Mouse (Mus musculus) left cerebral cortex, adult 8-10 months (tissue): Measurements from ENCODE around the gene Reps1. TPM values are rescaled to one million over a fixed set of nuclear protein-coding genes. Genes with fewer than 3 reads are reported as not detected.
"Not testable (repeated sequence)": the region's sequence is repeated elsewhere in the genome, so short reads cannot be mapped to it uniquely, and the experiment has no call there.

Experiments used
- DNase-seq, 2 experiments: peaks; one replicate each; pipeline ENCODE4 v3.0.0; 2022; ENCODE audit warnings: low spot score in 2 of 2
- total RNA-seq, 4 experiments: library from RNA; stranded (reverse); gene quantifications; 2 replicates each; pipeline ENCODE4 v1.2.4; 2022

Gene Reps1
- total RNA-seq, 4 experiments from 2014 or later, result 64.5 to 74.6 (median 67.4) TPM

DNA sequence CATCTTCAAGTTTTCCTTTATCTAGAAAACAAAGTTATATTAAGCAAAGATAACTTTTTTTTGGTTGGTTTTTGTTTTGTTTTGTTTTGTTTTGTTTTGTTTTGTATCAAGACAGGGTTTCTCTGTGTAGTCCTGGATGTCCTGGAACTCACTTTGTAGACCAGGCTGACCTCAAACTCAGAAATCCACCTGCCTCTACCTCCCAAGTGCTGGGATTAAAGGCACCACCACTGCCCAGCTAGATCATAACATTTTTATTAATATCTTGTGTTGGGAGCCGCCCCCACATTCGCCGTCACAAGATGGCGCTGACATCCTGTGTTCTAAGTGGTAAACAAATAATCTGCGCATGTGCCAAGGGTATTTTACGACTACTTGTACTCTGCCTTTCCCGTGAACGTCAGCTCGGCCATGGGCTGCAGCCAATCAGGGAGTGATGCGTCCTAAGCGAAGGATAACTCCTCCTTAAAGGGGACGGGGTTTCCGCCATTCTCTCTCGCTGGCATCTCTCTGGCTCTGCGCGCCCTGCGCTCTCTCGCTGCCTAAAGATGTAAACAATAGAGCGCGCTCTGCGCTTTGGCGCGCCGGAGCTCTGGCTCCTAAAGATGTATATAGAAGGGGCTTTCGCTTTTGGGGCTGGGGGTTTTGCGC is 83.3 kb downstream of the Reps1 start:
- not testable (repeated sequence) for DNase-seq

DNA sequence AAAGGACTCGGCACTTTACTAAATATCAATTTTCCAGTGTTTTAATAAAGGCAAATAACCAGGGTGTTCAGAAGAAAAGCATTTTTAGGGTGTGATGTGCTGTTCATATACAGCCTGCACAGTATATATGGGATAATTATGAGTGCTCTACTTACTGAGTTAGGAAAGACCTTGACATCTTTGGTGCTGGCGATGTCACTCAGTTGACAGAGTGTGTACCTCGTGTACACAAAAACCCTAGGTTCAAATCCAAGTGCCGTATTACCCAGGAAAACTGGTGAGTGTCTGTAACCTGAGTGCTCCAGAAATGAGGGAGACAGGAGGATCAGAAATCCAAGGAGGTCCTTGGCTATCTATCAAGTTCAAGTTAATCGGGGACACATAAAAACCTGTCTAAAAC is 84.0 kb downstream of the Reps1 start:
- no peak for DNase-seq

DNA sequence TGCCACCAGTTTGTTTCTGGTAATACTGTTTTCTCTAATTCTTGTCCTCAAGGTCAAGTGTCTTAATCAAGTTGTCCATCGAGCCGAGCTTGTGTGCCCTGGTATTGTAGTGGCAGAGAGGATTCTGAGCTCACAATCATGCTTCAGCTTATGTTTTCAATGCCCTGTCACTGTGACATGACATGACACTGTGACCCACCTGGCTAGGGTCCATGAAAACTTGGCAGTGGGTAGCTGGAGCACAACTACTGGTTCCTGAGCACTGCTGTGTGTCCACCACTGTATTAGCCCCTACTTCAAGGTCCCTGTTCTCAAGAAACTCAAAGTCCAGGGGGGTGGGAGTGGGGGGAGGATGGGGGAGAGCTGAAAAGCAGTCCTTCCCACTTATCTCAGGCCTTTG is 85.7 kb downstream of the Reps1 start:
- DNase-seq, result no peak

DNA sequence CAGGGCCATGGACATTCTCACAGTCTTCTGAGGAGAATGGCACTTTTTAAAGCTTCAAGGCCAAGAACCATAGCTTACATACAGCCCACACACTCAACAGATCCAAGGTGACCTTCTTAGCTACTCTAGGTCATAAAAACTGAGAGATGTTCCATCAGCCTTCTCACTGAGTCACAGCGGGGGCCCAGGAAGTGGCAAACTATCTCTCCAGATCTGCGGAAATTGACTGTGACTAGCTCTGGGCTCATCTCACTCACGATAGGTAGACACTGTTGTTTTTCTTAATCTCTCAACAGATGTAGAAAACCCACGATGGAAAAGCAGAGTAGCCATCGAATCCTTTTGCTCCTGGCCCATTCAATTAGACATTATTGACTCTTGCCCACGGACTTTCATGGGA is 86.6 kb downstream of the Reps1 start:
- no peak for DNase-seq

DNA sequence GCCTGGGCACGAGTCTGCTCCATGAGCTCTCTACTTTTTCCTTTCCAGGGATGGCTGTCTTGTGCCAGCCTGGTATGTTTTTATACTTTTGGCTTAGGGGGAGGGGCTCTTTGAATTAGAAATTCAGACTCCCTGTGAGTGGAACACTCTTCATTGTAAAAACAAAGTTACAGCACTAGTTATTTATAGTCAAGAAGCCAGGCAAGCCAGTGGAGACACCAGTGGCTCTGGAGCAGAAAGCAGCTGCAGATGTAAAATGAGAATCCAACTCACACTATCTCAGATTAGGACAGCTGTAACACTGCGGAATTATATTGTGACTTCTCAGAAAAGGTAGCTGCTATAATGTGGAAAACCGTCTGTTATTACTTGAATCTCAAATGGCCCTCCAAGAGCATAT is 91.6 kb downstream of the Reps1 start:
- no peak for DNase-seq

DNA sequence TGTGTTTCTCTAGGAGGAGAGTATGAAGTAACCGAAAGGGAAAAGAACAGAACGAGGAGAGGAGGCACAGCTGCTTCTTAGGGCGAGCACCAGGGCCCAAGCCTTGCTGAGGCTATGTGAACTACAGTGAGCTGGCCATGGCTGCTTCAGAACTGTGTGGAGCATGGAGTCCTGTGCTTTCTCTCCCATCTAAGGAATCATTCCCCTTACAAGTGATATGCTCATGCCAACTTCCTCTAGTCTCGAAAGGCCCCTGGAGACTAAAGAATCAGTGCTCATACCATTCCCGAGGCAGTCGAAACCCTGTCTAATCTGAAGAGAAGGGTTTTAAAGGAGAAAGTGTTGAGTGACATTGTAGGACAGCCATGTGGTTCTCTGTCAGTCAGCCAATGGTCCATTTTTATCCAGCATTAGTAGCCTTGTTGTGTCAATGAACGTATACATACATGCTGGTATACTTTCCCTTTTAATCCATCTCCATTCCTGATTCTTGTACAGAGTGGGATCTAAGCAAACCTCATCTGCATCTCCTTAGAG is 106.8 kb downstream of the Reps1 start:
- no peak for DNase-seq

Other genes starting within 250 kb of the Reps1 start
- gene Heca, start 107.8 kb upstream of the Reps1 start, total RNA-seq, result 10 to 100 TPM; 24.6 to 26.9 (median 26.4) TPM
- 10 to 100 TPM; 13.2 to 28.7 (median 18.5) TPM for gene Abracl, start 32.6 kb upstream of the Reps1 start, total RNA-seq
- under 1 TPM; 0.16 to 0.65 (median 0.37) TPM for gene Ect2l, start 155.0 kb downstream of the Reps1 start, total RNA-seq
- 10 to 100 TPM; 31.6 to 34.5 (median 33.1) TPM for gene Ccdc28a, start 179.1 kb downstream of the Reps1 start, total RNA-seq